Mouse (Mus musculus): ENCODE data around the gene Antxr1. TPM values are rescaled to one million over a fixed set of nuclear protein-coding genes. Genes with fewer than 3 reads are reported as not detected.

Antxr1 gene
- polyA plus RNA-seq, 1 experiment from 2014 or later = 3.8 TPM

GRCm38 (mm10) chr6:87262666-87263065, 73.0 kb downstream of the Antxr1 start:
- H3K4me1 ChIP-seq (ENCODE audit: control insufficient read depth, insufficient read depth, low read length) = 0 out of 2 replicates have a peak, but pooled peaks cover 2% of the 10 kb centered on the region
- H3K27ac ChIP-seq (ENCODE audit: low read length) = no peak overlapping the region
- H3K9me3 ChIP-seq (replicated peaks; ENCODE audit: control insufficient read depth, low read length) = no peaks in the 10 kb centered on the region
- 53% methylated on average over 2 of the region's 2 CpGs for WGBS
- no peak overlapping the region for H3K4me2 ChIP-seq (ENCODE audit: low read depth, low read length)
- ATAC-seq (replicated peaks; ENCODE audit: extremely low read depth, insufficient read depth, low FRiP score) = no peak
- H3K36me3 ChIP-seq (ENCODE audit: control insufficient read depth, insufficient read depth) = no peaks in the 10 kb centered on the region
- no peak overlapping the region for H3K4me3 ChIP-seq (ENCODE audit: low read length)
- H3K27me3 ChIP-seq (ENCODE audit: control insufficient read depth, insufficient read depth, low read length) = no peaks in the 10 kb centered on the region
- no peak overlapping the region for H3K9ac ChIP-seq (ENCODE audit: low read length)

- no peak overlapping the region for H3K4me2 ChIP-seq (ENCODE audit: low read depth, low read length)
- WGBS = 49% methylated on average over 5 of the region's 5 CpGs
- no peak overlapping the region for H3K9ac ChIP-seq (ENCODE audit: low read length)
- ATAC-seq (replicated peaks; ENCODE audit: extremely low read depth, insufficient read depth, low FRiP score) = no peak
- no peaks in the 10 kb centered on the region for H3K9me3 ChIP-seq (replicated peaks; ENCODE audit: control insufficient read depth, low read length)
- no peak overlapping the region for H3K27ac ChIP-seq (ENCODE audit: low read length)
- no peaks in the 10 kb centered on the region for H3K36me3 ChIP-seq (ENCODE audit: control insufficient read depth, insufficient read depth)
- H3K4me1 ChIP-seq (ENCODE audit: control insufficient read depth, insufficient read depth, low read length) = 0 out of 2 replicates have a peak, but pooled peaks cover 2% of the 10 kb centered on the region
- H3K4me3 ChIP-seq (ENCODE audit: low read length) = no peak overlapping the region
- H3K27me3 ChIP-seq (ENCODE audit: control insufficient read depth, insufficient read depth, low read length) = no peaks in the 10 kb centered on the region
Measured at GRCm38 (mm10) chr6:87258976-87259375, 76.6 kb downstream of the Antxr1 start.

GRCm38 (mm10) chr6:87257981-87258775, 77.4 kb downstream of the Antxr1 start:
- 76% methylated on average over 7 of the region's 7 CpGs for WGBS
- ATAC-seq (replicated peaks; ENCODE audit: extremely low read depth, insufficient read depth, low FRiP score) = no peak
- no peaks in the 10 kb centered on the region for H3K27me3 ChIP-seq (ENCODE audit: control insufficient read depth, insufficient read depth, low read length)
- H3K4me1 ChIP-seq (ENCODE audit: control insufficient read depth, insufficient read depth, low read length) = 0 out of 2 replicates have a peak, but pooled peaks cover 2% of the 10 kb centered on the region
- no peak overlapping the region for H3K9ac ChIP-seq (ENCODE audit: low read length)
- H3K4me2 ChIP-seq (ENCODE audit: low read depth, low read length) = no peak overlapping the region
- no peaks in the 10 kb centered on the region for H3K9me3 ChIP-seq (replicated peaks; ENCODE audit: control insufficient read depth, low read length)
- no peak overlapping the region for H3K27ac ChIP-seq (ENCODE audit: low read length)
- no peaks in the 10 kb centered on the region for H3K36me3 ChIP-seq (ENCODE audit: control insufficient read depth, insufficient read depth)
- no peak overlapping the region for H3K4me3 ChIP-seq (ENCODE audit: low read length)

GRCm38 (mm10) chr6:87257471-87257870, 78.2 kb downstream of the Antxr1 start:
- H3K4me1 ChIP-seq (ENCODE audit: control insufficient read depth, insufficient read depth, low read length) = 0 out of 2 replicates have a peak, but pooled peaks cover 2% of the 10 kb centered on the region
- no peaks in the 10 kb centered on the region for H3K36me3 ChIP-seq (ENCODE audit: control insufficient read depth, insufficient read depth)
- no peak overlapping the region for H3K4me3 ChIP-seq (ENCODE audit: low read length)
- no peak overlapping the region for H3K27ac ChIP-seq (ENCODE audit: low read length)
- H3K9me3 ChIP-seq (replicated peaks; ENCODE audit: control insufficient read depth, low read length) = no peaks in the 10 kb centered on the region
- no peak overlapping the region for H3K4me2 ChIP-seq (ENCODE audit: low read depth, low read length)
- no peak for ATAC-seq (replicated peaks; ENCODE audit: extremely low read depth, insufficient read depth, low FRiP score)
- no peak overlapping the region for H3K9ac ChIP-seq (ENCODE audit: low read length)
- 93% methylated on average over 4 of the region's 4 CpGs for whole genome bisulfite sequencing
- no peaks in the 10 kb centered on the region for H3K27me3 ChIP-seq (ENCODE audit: control insufficient read depth, insufficient read depth, low read length)

GRCm38 (mm10) chr6:87255668-87256067, 80.0 kb downstream of the Antxr1 start:
- Histone ChIP-seq H3K9me3 (replicated peaks; ENCODE audit: control insufficient read depth, low read length) (no peaks in the 10 kb centered on the region), H3K27me3 (ENCODE audit: control insufficient read depth, insufficient read depth, low read length) (no peaks in the 10 kb centered on the region), H3K4me3 (ENCODE audit: low read length) (no peak overlapping the region), H3K36me3 (ENCODE audit: control insufficient read depth, insufficient read depth) (no peaks in the 10 kb centered on the region), H3K4me1 (ENCODE audit: control insufficient read depth, insufficient read depth, low read length) (0 out of 2 replicates have a peak, but pooled peaks cover 2% of the 10 kb centered on the region), H3K4me2 (ENCODE audit: low read depth, low read length) (no peak overlapping the region), H3K9ac (ENCODE audit: low read length) (no peak overlapping the region), H3K27ac (ENCODE audit: low read length) (no peak overlapping the region)
- WGBS = 80% methylated on average over 12 of the region's 12 CpGs
- ATAC-seq (replicated peaks; ENCODE audit: extremely low read depth, insufficient read depth, low FRiP score) = no peak

GRCm38 (mm10) chr6:87254756-87255155, 80.9 kb downstream of the Antxr1 start:
- no peak for ATAC-seq (replicated peaks; ENCODE audit: extremely low read depth, insufficient read depth, low FRiP score)
- 29% methylated on average over 7 of the region's 7 CpGs for WGBS
- Histone ChIP-seq H3K9ac (ENCODE audit: low read length) (no peak overlapping the region), H3K4me2 (ENCODE audit: low read depth, low read length) (no peak overlapping the region), H3K27me3 (ENCODE audit: control insufficient read depth, insufficient read depth, low read length) (no peaks in the 10 kb centered on the region), H3K9me3 (replicated peaks; ENCODE audit: control insufficient read depth, low read length) (no peaks in the 10 kb centered on the region), H3K36me3 (ENCODE audit: control insufficient read depth, insufficient read depth) (no peaks in the 10 kb centered on the region), H3K4me1 (ENCODE audit: control insufficient read depth, insufficient read depth, low read length) (0 out of 2 replicates have a peak, but pooled peaks cover 2% of the 10 kb centered on the region), H3K4me3 (ENCODE audit: low read length) (no peak overlapping the region), H3K27ac (ENCODE audit: low read length) (no peak overlapping the region; the same call in 1 of the 2 replicates)

GRCm38 (mm10) chr6:87251716-87252115, 83.9 kb downstream of the Antxr1 start:
- H3K4me2 ChIP-seq (ENCODE audit: low read depth, low read length) = no peak overlapping the region
- no peaks in the 10 kb centered on the region for H3K4me1 ChIP-seq (ENCODE audit: control insufficient read depth, insufficient read depth, low read length)
- no peak for ATAC-seq (replicated peaks; ENCODE audit: extremely low read depth, insufficient read depth, low FRiP score)
- no peak overlapping the region for H3K9ac ChIP-seq (ENCODE audit: low read length)
- H3K36me3 ChIP-seq (ENCODE audit: control insufficient read depth, insufficient read depth) = no peaks in the 10 kb centered on the region; the same call in 1 of the 2 replicates
- H3K4me3 ChIP-seq (ENCODE audit: low read length) = no peak overlapping the region
- no peaks in the 10 kb centered on the region for H3K9me3 ChIP-seq (replicated peaks; ENCODE audit: control insufficient read depth, low read length)
- H3K27me3 ChIP-seq (ENCODE audit: control insufficient read depth, insufficient read depth, low read length) = no peaks in the 10 kb centered on the region
- H3K27ac ChIP-seq (ENCODE audit: low read length) = no peak overlapping the region
- 80% methylated on average over 5 of the region's 5 CpGs for WGBS

GRCm38 (mm10) chr6:87250701-87251100, 84.9 kb downstream of the Antxr1 start:
- H3K4me3 ChIP-seq (ENCODE audit: low read length) = no peak overlapping the region
- WGBS = 75% methylated on average over 3 of the region's 3 CpGs
- no peaks in the 10 kb centered on the region; the same call in 1 of the 2 replicates for H3K36me3 ChIP-seq (ENCODE audit: control insufficient read depth, insufficient read depth)
- no peaks in the 10 kb centered on the region for H3K27me3 ChIP-seq (ENCODE audit: control insufficient read depth, insufficient read depth, low read length)
- no peaks in the 10 kb centered on the region for H3K4me1 ChIP-seq (ENCODE audit: control insufficient read depth, insufficient read depth, low read length)
- no peaks in the 10 kb centered on the region for H3K9me3 ChIP-seq (replicated peaks; ENCODE audit: control insufficient read depth, low read length)
- no peak overlapping the region for H3K4me2 ChIP-seq (ENCODE audit: low read depth, low read length)
- H3K9ac ChIP-seq (ENCODE audit: low read length) = no peak overlapping the region
- no peak overlapping the region for H3K27ac ChIP-seq (ENCODE audit: low read length)
- ATAC-seq (replicated peaks; ENCODE audit: extremely low read depth, insufficient read depth, low FRiP score) = no peak

GRCm38 (mm10) chr6:87248226-87248834, 87.3 kb downstream of the Antxr1 start:
- H3K9ac ChIP-seq (ENCODE audit: low read length) = no peak overlapping the region
- H3K9me3 ChIP-seq (replicated peaks; ENCODE audit: control insufficient read depth, low read length) = no peaks in the 10 kb centered on the region
- H3K27me3 ChIP-seq (ENCODE audit: control insufficient read depth, insufficient read depth, low read length) = no peaks in the 10 kb centered on the region
- no peaks in the 10 kb centered on the region; the same call in 1 of the 2 replicates for H3K36me3 ChIP-seq (ENCODE audit: control insufficient read depth, insufficient read depth)
- no peak overlapping the region for H3K4me3 ChIP-seq (ENCODE audit: low read length)
- 0 out of 2 replicates have a peak, but pooled peaks cover 2% of the 10 kb centered on the region for H3K4me1 ChIP-seq (ENCODE audit: control insufficient read depth, insufficient read depth, low read length)
- no peak for ATAC-seq (replicated peaks; ENCODE audit: extremely low read depth, insufficient read depth, low FRiP score)
- WGBS = 67% methylated on average over 9 of the region's 9 CpGs
- H3K27ac ChIP-seq (ENCODE audit: low read length) = no peak overlapping the region
- H3K4me2 ChIP-seq (ENCODE audit: low read depth, low read length) = no peak overlapping the region
